Mouse (Mus musculus) monocyte, adult 2 months (primary cell): ENCODE results near the gene Grb2.

Experiments used
- DNase-seq, 2 experiments: peaks; one replicate each; pipeline ENCODE4 v3.0.0; 2022; ENCODE audit warnings: low spot score in 2 of 2, low read depth in 1 of 2

Grb2 gene

DNA sequence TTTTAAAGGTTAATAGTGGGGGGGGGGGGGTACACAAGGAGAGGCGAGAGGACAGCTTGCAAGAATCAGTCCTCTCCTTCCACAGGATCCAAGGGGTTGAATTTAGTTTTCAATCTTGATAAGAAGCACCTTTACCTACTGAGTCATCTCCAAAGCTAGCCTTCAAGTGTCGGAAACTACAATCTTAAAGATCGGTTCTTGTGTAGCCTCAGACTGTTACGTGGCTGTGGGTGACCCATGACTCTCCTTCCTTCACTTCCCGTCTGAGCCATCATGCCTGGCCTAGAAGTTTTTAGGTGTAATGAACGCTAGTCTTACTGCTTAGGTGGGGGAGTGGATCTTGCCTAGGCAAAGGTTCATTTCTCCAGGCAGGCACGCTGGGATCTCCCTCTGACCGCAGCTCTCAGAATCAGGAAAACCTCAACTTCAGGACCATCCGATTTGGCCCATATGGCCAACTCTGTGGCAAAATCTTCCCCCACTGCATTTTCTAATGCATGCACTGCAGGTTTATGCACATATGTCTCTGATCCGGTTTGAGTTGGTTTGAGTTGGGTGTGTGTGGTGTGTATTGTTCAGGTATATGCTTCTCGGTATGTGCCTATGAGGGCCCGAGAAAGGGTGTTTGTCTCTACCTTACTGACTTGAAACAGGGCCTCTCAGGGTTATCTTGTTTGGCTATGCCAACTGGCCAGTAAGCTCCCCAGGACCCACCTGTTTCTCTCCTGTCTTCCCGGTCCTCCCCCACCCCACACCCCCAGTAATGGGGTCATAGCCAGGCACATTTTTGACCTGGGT lies 78.5 kb downstream of the Grb2 start:
- no peak for DNase-seq

DNA sequence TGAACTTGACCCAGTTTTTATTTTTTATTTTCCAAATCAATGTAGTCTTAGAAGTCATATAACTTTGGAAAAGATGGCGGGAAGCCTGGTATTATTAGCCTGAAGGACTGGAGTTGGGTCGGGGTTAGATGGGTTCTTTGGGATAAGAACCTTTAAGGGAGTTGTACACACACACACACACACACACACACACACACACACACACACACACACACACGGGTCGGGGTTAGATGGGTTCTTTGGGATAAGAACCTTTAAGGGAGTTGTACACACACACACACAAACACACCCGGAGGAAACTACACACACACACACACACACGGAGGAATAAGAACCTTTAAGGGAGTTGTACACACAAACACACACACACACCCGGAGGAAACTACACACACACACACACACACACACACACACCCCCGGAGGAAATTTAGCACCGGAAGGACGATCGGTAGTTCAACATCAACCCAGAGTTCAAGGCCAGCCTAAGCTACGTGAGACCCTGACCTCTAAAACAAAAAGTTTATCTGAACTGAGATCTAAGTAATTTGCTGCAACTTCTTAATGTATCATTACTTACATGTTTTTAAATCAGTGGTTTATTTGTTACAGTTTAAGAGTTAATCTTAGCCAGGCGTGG lies 79.8 kb downstream of the Grb2 start:
- no peak for DNase-seq

DNA sequence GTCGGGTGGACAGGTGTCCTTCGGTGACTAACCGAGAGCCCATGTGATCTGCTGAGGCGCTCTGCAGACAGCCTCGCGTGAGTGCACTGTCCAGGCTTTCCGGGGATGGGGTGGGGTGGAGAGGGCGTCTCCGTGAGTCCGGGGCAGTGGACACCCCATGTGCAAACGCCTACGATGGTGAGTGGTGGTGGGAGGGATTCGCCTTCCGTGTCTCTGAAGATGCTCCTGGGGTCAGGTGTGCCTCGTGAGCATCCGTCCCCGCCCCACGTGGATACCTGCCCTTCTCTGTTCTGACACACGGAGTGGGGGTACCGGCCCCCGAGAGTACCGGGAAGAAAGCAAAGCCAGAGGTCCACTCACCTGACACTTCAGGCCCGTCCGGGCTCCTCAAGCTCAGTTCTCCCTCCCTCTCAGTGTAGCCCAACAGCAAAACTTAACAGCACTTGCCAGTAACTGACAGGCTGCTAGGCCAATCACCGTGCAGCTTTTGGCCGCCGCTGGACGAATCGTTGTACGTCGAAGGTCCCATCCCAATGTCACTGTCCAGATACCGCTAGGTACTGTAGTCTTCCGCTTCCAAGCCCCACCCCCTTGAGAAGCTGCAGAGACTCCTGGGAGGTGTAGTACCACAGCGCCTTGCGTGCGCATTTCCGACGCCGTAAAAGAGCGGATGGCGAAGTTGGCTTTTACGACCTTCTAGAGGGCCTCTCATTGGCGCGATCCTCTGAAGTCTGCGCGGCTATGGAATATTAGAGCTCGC lies 80.5 kb downstream of the Grb2 start, which contains the start of gene Slc25a19:
Slc25a19 (minus strand) TSS at position 591 of the 760 bp plus-strand sequence.
- DNase-seq, result peak; percentile 96 to 97

DNA sequence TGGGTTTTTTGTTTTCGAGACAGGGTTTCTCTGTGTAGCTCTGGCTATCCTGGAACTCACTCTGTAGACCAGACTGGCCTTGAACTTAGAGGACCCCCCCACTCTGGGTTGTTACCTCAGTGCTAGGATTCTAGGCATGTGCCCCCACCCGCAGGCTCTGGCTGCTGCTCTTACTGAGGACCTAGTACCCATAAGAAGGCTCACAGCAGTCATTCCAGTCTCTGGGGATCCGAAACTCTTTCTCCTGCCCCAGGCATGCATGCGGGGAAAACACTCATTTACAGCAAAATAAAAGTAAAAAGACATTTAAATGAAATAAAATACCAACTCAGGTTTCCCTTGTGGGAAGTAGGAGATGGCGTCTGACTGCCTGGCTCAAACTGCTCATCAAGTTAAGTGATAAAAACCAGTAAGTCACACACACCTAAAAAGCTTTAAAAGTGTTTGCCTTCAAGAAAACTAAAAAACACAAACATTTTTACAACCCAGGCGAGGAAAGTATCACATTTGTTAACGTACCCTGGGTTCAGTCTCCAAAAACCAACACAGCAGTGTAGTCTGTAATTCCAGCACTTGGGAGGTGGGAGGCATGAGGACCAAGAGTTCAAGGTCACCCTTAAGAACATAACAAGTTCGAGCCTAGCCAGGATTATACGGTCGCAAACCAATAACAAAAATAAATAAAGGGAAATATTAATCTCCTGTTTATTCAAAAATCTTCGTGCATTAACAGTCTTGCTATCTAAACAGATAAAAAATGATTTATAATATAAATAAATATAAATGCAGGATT lies 81.4 kb downstream of the Grb2 start:
- DNase-seq, result no peak

DNA sequence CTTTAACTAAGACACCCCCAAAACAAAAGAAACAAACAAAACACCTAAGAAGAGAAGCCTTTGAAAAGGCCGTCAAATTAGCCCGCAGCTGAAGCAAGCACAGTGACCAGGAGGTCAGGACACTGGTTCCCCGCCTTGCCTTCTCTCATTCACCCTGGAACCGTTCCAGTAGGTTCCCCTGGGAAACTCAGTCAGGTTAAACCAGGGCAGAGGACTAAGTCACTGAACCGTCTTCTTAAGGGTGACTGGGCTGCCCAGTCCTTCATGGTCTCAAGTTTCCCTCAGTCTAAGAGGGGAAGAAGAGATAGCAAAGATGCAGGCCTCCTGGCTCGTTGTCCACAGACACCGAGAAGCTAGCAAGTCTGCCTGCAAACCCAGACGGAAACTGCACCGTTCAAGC lies 82.5 kb downstream of the Grb2 start:
- no peak for DNase-seq

DNA sequence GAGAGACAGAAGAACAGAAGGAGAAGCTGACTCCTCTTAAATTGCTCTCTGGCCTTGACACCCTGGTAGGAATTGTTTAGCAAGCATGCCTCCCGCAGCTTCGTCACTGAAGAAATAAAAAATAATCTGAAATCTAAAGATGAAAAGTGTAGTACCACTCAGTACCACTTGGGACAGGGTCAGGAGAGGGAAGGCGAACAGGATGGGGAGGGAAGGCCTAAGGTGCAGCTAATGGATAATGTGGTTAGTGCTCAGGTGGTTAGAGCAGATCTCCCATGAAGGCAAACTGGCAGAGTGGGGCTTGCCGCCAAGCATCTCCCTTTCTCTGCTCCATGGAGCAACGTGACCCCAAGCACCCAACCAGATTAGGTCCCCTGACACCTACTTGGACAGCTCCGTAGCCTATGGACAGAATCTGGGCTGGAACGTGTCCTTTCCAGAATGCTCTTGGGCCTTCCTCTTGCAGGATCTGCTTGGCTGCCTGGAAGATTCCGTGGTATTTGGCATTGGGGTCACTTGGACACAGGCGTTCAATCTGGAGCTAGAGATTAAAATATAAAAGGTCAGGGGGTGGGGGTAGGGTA lies 84.8 kb downstream of the Grb2 start:
- no peak for DNase-seq

DNA sequence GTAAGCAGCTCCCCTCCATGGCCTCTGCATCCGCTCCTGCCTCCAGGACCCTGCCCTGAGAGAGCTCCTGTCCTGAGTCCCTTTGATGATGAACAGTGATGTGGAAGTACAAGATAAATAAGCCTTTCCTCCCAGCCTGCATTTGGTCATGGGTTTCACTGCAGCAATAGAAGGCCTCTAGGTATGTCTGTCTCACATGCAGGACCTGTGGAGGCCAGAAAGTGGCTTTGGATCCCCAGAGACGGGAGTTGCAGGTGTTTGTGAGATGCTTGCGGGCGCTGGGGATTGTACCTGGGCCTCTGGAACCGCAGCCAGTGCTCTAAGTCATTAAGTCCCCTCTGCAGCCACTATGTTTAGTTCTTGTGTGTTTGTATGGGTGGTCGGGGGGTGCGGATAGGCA lies 88.4 kb downstream of the Grb2 start:
- DNase-seq, result no peak

DNA sequence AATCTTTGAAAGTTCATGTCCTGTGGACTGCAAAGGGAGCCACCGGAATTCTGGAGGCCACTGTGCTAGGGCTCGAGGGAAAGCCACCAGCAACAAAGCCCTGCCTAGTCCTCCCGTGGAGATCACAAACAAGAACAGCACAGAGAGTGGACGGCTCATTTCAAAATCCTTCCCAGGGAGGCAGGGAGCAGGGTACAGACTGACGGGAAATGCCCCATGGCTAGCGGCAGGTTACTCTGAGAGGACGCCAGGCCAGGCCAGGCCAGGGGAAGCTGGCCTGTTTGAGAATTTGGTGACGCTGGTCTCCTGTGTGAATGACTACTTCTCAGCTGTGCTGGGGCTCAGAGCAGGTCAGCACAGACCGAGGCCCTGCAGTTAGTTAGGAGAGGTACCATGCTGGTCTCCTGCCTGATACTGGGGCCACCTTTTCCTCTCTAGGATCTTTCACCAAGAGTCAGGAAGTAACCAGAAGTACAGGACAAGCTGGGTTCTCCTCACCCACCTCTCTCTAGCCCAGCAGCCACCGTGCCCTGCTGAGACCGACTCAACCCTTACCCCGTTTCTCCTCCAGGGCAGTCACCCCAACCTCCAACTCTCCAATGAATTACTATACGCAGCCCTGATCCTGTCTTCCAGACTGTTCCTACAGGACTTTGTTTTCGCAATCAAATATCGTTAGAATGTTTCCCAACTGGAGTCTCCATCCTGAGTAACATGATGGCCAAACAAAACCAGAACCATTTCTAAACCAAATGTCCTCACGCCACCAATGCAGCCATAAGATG lies 89.5 kb downstream of the Grb2 start:
- DNase-seq, result no peak

DNA sequence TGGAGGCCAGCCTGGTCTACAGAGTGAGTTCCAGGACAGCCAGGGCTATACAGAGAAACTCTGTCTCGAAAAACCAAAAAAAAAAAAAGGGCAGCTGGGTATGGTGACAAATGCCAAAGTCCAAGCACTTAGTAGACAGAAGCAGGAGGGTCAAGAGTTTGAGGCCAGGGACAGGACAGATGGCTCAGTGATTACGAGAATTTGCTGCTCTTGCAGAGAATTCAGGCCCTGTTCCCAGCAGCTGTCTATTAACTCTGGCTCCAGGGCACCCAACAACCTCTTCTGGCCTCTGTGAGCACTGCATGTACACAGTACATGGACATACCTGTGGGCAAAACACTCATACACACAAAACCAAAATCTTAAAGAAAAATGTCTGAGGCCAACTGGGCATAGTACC lies 90.4 kb downstream of the Grb2 start:
- DNase-seq, result no peak

DNA sequence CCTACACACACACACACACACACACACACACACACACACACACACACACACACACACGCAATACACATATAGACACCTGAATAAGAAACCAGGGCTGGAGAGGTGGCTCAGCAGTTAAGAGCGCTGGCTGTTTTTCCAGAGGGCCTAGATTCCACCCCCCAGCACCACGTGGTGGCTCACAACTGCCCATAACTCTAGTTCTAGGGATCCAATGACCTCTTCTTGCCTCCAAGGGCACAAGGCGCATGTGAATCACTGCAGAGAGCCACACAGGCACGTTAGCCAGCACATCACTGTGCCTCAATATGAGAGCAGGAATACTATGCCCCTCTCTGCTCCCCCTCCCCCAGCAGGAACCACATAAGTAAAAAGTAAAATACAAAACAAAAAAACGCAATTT lies 91.5 kb downstream of the Grb2 start:
- DNase-seq, result no peak

DNA sequence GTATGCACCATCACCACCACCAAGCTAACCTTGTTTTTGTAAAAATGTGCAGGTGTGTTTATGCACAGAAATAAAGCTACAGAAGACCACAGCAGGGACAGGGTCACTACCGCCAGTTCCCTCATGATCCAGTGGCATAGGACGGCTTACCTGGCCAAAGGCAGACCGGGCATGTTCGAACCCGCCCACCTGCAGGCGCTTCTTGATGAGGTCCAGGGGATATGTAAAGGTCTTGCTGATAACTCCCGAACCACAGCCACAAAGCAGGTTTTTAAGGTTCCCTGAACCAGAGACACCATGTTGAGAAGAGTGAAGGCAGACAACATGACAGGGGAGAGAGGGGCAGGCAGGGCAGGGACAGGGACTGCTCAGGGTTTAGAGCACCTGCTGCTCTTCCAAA lies 92.0 kb downstream of the Grb2 start:
- no peak for DNase-seq

DNA sequence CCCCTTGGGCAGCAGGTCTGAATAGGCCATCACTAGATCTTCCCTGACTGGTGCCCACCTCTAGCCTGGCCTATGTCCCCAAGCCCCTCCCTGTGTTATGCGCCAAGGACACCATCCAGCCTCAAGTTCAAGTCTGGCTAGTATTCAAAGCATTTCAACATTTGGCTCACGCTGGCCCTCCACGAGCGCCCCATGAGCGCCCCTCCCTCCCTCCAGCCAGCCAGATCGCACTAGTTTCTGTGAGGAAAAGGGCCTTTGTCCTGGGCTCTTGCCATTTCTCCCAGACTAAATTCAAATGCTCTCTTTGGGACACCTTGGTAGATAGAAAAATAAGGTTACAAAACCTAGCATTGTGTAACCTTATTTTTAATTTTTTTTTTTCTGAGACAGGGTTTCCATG lies 92.5 kb downstream of the Grb2 start:
- no peak for DNase-seq

DNA sequence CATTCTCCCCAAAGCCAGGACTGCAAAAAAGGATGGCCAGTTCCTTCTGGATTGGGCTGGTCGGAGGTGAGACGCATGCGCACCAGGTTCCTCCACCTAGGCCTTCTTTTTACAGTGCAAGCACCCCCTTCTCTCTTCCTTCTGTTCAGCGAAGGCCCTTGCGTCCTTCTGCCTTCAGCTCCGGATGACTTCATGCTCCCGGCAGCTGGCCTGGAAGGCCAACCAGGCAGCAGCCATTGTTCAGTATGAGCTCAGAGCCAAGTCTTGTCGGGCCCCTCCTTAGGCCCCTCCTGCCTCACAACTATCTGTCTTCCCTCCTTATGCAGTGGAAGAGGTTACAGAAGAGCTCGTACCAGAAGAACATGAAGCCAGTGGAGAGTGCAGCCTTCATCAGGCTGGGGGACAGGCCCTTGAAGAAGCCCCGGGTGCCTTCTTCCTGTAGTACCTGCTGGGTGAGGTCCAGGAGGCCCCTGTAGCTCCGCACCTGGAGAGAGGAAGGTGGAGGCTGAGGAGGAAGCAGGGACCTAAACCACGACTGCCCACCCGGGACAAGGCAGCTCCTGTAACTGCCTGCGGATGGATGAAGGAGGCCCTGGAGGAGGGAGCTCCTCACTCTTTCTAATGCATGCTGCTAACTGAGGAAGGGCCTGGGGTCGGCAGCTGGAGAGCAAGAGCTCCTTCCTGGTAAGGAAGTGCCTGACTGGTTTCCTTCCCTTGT lies 93.1 kb downstream of the Grb2 start:
- no peak for DNase-seq

DNA sequence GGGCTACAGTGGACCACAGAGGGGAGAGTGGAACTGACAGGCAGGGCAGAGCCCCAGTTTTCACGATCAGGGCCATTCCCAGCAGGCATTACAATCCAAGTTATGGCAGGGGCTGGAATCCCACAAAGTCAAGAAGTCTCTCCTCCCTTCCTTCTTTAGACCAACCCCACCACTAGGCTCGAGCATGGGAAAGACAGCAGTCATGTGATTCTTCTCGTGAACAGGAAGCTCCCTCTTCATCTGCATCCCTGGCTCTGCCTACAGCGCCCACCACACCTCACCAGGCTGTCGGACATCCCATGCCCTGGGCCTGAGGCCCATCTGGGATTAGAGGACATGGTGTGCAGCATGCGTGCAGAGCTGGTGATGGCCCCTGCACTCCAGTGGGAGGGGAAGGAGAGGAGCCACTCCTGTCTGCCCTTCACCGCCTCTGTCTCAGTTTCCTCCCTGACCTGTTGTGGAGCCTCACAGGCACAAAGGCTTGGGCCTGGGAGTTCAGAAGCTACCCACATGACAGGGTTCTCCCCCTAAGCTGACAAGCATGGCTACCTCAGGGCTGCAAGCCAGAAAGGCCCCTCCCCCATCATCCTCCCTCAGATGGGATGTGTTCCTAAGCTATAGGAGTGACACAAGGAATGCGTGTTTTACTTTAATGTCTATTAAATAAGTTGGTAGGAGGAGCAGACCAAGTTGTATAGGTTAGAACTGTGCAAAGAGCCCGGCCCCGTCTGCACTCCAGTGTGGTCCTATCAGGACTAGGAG lies 93.9 kb downstream of the Grb2 start:
- DNase-seq, result no peak

DNA sequence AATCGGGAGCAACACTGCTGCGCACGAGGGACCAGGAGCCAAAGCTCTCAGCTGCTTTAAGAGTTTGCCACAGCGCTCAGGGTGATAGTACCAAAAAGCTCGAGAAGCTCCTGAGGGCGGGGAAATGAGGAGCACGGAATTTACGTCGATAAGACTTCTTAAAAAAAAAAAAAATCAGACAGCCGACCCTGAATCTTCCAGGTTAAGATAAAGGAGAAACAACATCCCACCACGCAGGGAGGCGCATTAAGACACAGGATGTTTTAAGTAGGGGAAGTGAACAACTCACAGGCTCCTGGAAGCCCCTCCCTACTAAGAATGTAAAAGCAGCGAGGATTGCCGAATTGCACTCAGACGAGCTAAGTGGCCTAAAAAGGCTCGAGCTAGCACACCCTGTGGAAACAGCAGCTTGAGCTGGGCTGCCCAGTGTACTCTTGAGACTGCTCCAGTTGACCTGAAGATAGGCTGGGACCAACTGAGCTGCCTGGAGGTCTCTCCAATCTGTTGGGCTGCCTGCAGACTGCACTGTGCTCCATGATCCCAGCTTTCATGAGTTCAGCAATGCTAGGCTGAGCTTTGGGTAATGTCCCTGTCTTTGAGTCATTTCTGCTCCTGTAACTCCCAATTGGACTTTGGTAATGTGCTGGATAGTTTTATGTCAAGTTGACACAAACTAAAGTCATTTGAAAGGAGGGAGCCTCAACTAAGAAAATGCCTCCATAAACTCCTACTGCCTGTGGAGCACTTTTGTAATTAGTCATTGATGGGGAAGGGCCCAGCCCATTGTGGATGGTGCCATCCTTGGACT lies 95.1 kb downstream of the Grb2 start:
- DNase-seq, result no peak

DNA sequence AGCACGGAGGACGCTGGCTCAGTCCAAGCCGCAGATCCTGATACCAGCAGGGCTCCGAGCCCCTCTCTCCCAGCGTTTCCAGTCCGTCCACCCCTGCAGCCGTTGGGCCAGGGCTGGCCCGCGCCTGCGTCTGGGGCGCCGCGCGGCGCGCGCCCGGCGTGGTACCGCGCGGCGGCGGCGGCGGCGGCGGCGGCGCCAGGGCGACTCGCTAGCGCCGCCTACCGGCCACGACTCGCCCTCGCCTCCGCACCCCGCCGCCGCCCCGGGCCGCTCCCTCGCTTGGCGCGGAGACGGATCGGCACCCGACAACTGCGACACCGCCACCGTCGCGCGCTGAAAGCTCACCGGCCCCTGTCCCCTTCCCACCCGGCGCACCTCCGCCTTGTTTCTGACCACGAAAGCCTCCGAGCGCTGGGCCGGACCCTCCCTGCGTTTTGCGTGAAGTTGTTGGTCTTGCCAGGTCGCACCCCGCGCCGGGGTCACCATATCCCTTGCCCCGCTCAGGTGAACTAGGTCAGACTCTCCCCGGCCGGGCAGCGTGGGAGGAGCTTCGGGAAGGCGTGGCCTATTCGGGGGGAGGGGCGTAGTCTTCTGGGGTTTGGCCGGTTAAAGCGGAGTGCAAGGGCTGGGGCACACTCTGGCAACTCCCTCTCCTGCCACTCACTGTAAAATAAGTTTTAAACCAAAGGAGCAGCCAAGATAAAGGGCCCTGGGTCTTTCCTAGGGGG lies 95.8 kb downstream of the Grb2 start, which contains the start of gene Mif4gd:
Mif4gd (minus strand) TSS at position 560 of the 728 bp plus-strand sequence.
- peak; percentile 62 to 94 for DNase-seq

DNA sequence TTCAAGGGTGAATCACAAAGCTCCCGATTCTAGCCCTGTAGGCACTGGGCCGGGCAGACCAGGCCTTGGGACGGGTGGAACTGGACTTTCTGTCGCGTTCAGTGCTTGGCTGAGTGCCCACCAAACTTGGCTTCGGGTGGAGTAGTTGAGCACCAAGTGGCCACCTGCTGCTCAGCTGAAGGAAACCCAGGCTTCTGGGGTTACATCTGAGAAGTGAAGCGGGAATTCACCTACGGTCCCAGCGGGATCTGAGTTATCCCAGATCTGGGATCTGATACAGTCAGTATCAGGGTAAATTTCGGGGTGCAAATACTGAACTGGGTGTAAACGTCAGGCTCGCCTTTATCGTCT lies 96.4 kb downstream of the Grb2 start:
- DNase-seq, result no peak
